Mouse (Mus musculus): ENCODE results near the gene Ndufb10. TPM values are rescaled to one million over a fixed set of nuclear protein-coding genes. Genes with fewer than 3 reads are reported as not detected.

Ndufb10 gene
- total and polyA plus RNA-seq, 3 experiments, result 916 to 1,269 (median 992) TPM

DNA sequence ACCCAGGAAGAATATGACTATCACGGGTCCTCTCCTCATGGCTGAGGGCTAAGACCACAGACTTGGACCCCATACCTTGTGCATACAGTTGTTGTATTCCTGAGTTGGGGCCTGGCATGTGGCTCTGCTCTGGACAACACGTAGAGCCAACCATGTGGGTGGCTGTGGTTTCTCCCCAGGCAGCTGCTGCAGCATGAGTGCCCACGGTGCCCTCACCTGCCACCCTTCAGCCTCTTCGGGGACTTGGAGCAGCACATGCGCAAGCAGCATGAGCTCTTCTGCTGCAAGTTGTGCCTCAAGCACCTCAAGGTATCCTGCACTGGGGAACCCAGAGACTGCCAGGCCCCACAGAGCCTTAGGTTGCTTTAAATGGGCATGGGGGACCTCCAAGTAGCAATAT is 47.4 kb downstream of the Ndufb10 start:
- Histone ChIP-seq H3K79me2 (replicated peaks; ENCODE audit: control insufficient read depth, insufficient read depth, low read length) (peaks cover 1% of the 10 kb centered on the region; the same call in 1 of the 2 replicates), H3K4me3 (no peak overlapping the region), H3K27me3 (ENCODE audit: control insufficient read depth, insufficient read depth, low read length) (no peaks in the 10 kb centered on the region), H3K36me3 (ENCODE audit: control insufficient read depth, insufficient read depth, low read length) (no peaks in the 10 kb centered on the region), H3K4me1 (ENCODE audit: control insufficient read depth, insufficient read depth, low read length) (peaks cover 8% of the 10 kb centered on the region), H3K27ac (no peak overlapping the region), H3K9ac (ENCODE audit: low read depth, low read length) (no peak overlapping the region)
- TF ChIP-seq POLR2A (IDR thresholded peaks at IDR 0.05; ENCODE audit: insufficient read depth, low read depth, low read length), result no peak
- no peak for TF ChIP-seq CTCF (IDR thresholded peaks at IDR 0.05)
- no peak for TF ChIP-seq EP300 (IDR thresholded peaks at IDR 0.05; ENCODE audit: insufficient read depth, low read depth, low read length)
- 98% methylated on average over 5 of the region's 5 CpGs for WGBS
- intact Hi-C loops (cut with DNase I), result loop anchor here (2.0 kb wide), 1 partner anchor 18 kb away; no protein-coding TSS in a partner anchor
- no peak for DNase-seq

GRCm38 (mm10) chr17:24676187-24676586 is 48.1 kb downstream of the Ndufb10 start:
- peak; percentile 57 to 61 for DNase-seq

GRCm38 (mm10) chr17:24674277-24674676 is 50.0 kb downstream of the Ndufb10 start:
- intact Hi-C loops (cut with DNase I), result no loop called here
- H3K4me3 ChIP-seq, result no peak overlapping the region
- no peak overlapping the region for H3K9ac ChIP-seq (ENCODE audit: low read depth, low read length)
- 34% methylated on average over 7 of the region's 7 CpGs for WGBS
- peaks cover 16% of the 10 kb centered on the region for H3K4me1 ChIP-seq (ENCODE audit: control insufficient read depth, insufficient read depth, low read length)
- no peak overlapping the region for H3K27ac ChIP-seq
- H3K79me2 ChIP-seq (replicated peaks; ENCODE audit: control insufficient read depth, insufficient read depth, low read length), result peaks cover 1% of the 10 kb centered on the region
- no peaks in the 10 kb centered on the region for H3K36me3 ChIP-seq (ENCODE audit: control insufficient read depth, insufficient read depth, low read length)
- DNase-seq, result no peak
- no peaks in the 10 kb centered on the region for H3K27me3 ChIP-seq (ENCODE audit: control insufficient read depth, insufficient read depth, low read length)
- TF ChIP-seq POLR2A (IDR thresholded peaks at IDR 0.05; ENCODE audit: insufficient read depth, low read depth, low read length) (no peak), EP300 (IDR thresholded peaks at IDR 0.05; ENCODE audit: insufficient read depth, low read depth, low read length) (no peak), CTCF (IDR thresholded peaks at IDR 0.05) (no peak)

More at GRCm38 (mm10) chr17:24676187-24676586, 48.1 kb downstream of the Ndufb10 start:
- Histone ChIP-seq H3K4me1 (ENCODE audit: control insufficient read depth, insufficient read depth, low read length) (peaks cover 12% of the 10 kb centered on the region), H3K9ac (ENCODE audit: low read depth, low read length) (no peak overlapping the region), H3K79me2 (replicated peaks; ENCODE audit: control insufficient read depth, insufficient read depth, low read length) (peaks cover 1% of the 10 kb centered on the region), H3K27me3 (ENCODE audit: control insufficient read depth, insufficient read depth, low read length) (no peaks in the 10 kb centered on the region), H3K36me3 (ENCODE audit: control insufficient read depth, insufficient read depth, low read length) (no peaks in the 10 kb centered on the region), H3K4me3 (no peak overlapping the region), H3K27ac (no peak overlapping the region)
- intact Hi-C loops (cut with DNase I), result loop anchor here (2.0 kb wide), 1 partner anchor 19 kb away; no protein-coding TSS in a partner anchor
- 53% methylated on average over 2 of the region's 2 CpGs for WGBS
- no peak for TF ChIP-seq EP300 (IDR thresholded peaks at IDR 0.05; ENCODE audit: insufficient read depth, low read depth, low read length)
- peak; percentile 87 for TF ChIP-seq CTCF (IDR thresholded peaks at IDR 0.05)

DNA sequence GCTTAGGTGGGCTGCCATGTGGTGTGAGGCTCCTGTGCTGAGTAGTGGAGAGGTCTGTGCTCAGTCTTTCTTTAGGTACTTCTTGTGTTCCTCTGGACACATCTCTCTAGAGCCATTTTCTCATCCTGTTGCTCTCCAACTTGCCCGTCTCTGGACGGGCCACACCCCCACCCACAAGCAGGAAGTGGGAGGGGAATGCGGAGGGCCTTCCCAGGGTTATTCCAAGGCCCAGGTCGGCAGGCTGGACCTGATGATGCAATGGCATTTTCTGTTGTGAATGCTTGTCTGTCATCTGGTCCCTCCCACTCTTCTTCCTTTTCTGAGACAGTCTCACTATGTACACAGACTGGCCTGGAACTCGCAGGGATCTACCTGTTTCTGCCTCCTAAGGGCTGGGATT is 52.1 kb downstream of the Ndufb10 start:
- H3K4me3 ChIP-seq, result no peak overlapping the region
- H3K27me3 ChIP-seq (ENCODE audit: control insufficient read depth, insufficient read depth, low read length), result no peaks in the 10 kb centered on the region
- no peak overlapping the region; the same call in 1 of the 2 replicates for H3K27ac ChIP-seq
- H3K9ac ChIP-seq (ENCODE audit: low read depth, low read length), result no peak overlapping the region
- TF ChIP-seq POLR2A (IDR thresholded peaks at IDR 0.05; ENCODE audit: insufficient read depth, low read depth, low read length), result no peak
- TF ChIP-seq EP300 (IDR thresholded peaks at IDR 0.05; ENCODE audit: insufficient read depth, low read depth, low read length), result no peak
- no peak for TF ChIP-seq CTCF (IDR thresholded peaks at IDR 0.05)
- peaks cover 16% of the 10 kb centered on the region for H3K4me1 ChIP-seq (ENCODE audit: control insufficient read depth, insufficient read depth, low read length)
- intact Hi-C loops (cut with DNase I), result no loop called here
- WGBS, result 16% methylated on average over 5 of the region's 5 CpGs
- H3K36me3 ChIP-seq (ENCODE audit: control insufficient read depth, insufficient read depth, low read length), result no peaks in the 10 kb centered on the region
- peaks cover 1% of the 10 kb centered on the region for H3K79me2 ChIP-seq (replicated peaks; ENCODE audit: control insufficient read depth, insufficient read depth, low read length)
- peak; percentile 64 to 69 for DNase-seq

Other genes starting within 250 kb of the Ndufb10 start
- 10 to 100 TPM in 1 of 2 experiments, 1 to 10 TPM in 1; 8.5 to 10.7 TPM for gene Mlst8, start 245.4 kb downstream of the Ndufb10 start, total RNA-seq (2021)
- gene Mlst8, start 245.4 kb downstream of the Ndufb10 start, polyA plus RNA-seq (2012; rRNA removed), result 28.1 and 42.0 TPM in 2 replicates
- under 1 TPM; 0.16 to 0.55 TPM for gene Caskin1, start 235.9 kb downstream of the Ndufb10 start, total RNA-seq (2021)
- 0.23 and 0.45 TPM in 2 replicates for gene Caskin1, start 235.9 kb downstream of the Ndufb10 start, polyA plus RNA-seq (2012; rRNA removed)
- gene Traf7, start 196.5 kb downstream of the Ndufb10 start, total RNA-seq (2021), result 10 to 100 TPM; 41.9 to 46.5 TPM
- gene Traf7, start 196.5 kb downstream of the Ndufb10 start, polyA plus RNA-seq (2012; rRNA removed), result 93.4 and 109 TPM in 2 replicates
- under 1 TPM in 1 of 2 experiments, not detected in 1; 0.39 TPM for gene Rab26, start 190.3 kb downstream of the Ndufb10 start, total RNA-seq (2021)
- 0.10 and 0.12 TPM in 2 replicates for gene Rab26, start 190.3 kb downstream of the Ndufb10 start, polyA plus RNA-seq (2012; rRNA removed)
- 10 to 100 TPM; 35.6 to 36.2 TPM for gene Pkd1, start 174.6 kb downstream of the Ndufb10 start, total RNA-seq (2021)
- 48.5 and 59.9 TPM in 2 replicates for gene Pkd1, start 174.6 kb downstream of the Ndufb10 start, polyA plus RNA-seq (2012; rRNA removed)
- 100 to 1,000 TPM; 104 to 110 TPM for gene Tsc2, start 91.8 kb downstream of the Ndufb10 start, total RNA-seq (2021)
- 178 and 194 TPM in 2 replicates for gene Tsc2, start 91.8 kb downstream of the Ndufb10 start, polyA plus RNA-seq (2012; rRNA removed)
- 1 to 10 TPM; 2.9 to 3.4 TPM for gene Nthl1, start 91.8 kb downstream of the Ndufb10 start, total RNA-seq (2021)
- gene Nthl1, start 91.8 kb downstream of the Ndufb10 start, polyA plus RNA-seq (2012; rRNA removed), result 4.4 and 7.0 TPM in 2 replicates
- 100 to 1,000 TPM in 1 of 2 experiments, 10 to 100 TPM in 1; 100.0 to 110 TPM for gene Slc9a3r2, start 74.2 kb downstream of the Ndufb10 start, total RNA-seq (2021)
- gene Slc9a3r2, start 74.2 kb downstream of the Ndufb10 start, polyA plus RNA-seq (2012; rRNA removed), result 125 and 147 TPM in 2 replicates
- not detected for gene Npw, start 66.0 kb downstream of the Ndufb10 start, total RNA-seq (2021)
- not detected in 2 replicates for gene Npw, start 66.0 kb downstream of the Ndufb10 start, polyA plus RNA-seq (2012; rRNA removed)
- 10 to 100 TPM; 17.4 to 17.5 TPM for gene Zfp598, start 54.8 kb downstream of the Ndufb10 start, total RNA-seq (2021)
- 28.1 and 29.9 TPM in 2 replicates for gene Zfp598, start 54.8 kb downstream of the Ndufb10 start, polyA plus RNA-seq (2012; rRNA removed)
- gene Syngr3, start 34.5 kb downstream of the Ndufb10 start, total RNA-seq (2021), result under 1 TPM; 0.16 to 0.30 TPM
- 0.43 and 1.00 TPM in 2 replicates for gene Syngr3, start 34.5 kb downstream of the Ndufb10 start, polyA plus RNA-seq (2012; rRNA removed)
- gene Gfer, start 28.3 kb downstream of the Ndufb10 start, total RNA-seq (2021), result 10 to 100 TPM; 20.3 to 21.5 TPM
- gene Gfer, start 28.3 kb downstream of the Ndufb10 start, polyA plus RNA-seq (2012; rRNA removed), result 14.0 and 14.6 TPM in 2 replicates
- 1 to 10 TPM in 1 of 2 experiments, under 1 TPM in 1; 0.65 to 1.0 TPM for gene Noxo1, start 28.2 kb downstream of the Ndufb10 start, total RNA-seq (2021)
- gene Noxo1, start 28.2 kb downstream of the Ndufb10 start, polyA plus RNA-seq (2012; rRNA removed), result 2.4 and 4.5 TPM in 2 replicates
- gene Tbl3, start 16.8 kb downstream of the Ndufb10 start, total RNA-seq (2021), result 10 to 100 TPM; 17.4 to 19.4 TPM
- gene Tbl3, start 16.8 kb downstream of the Ndufb10 start, polyA plus RNA-seq (2012; rRNA removed), result 34.2 and 39.2 TPM in 2 replicates
- gene Rnf151, start 6.4 kb downstream of the Ndufb10 start, total RNA-seq (2021), result not detected
- 0.15 and 0.68 TPM in 2 replicates for gene Rnf151, start 6.4 kb downstream of the Ndufb10 start, polyA plus RNA-seq (2012; rRNA removed)
- 100 to 1,000 TPM; 675 to 722 TPM for gene Rps2, start 6.4 kb downstream of the Ndufb10 start, total RNA-seq (2021)
- 2,277 and 2,346 TPM in 2 replicates for gene Rps2, start 6.4 kb downstream of the Ndufb10 start, polyA plus RNA-seq (2012; rRNA removed)
- gene Rpl3l, start 3.3 kb upstream of the Ndufb10 start, total RNA-seq (2021), result 100 to 1,000 TPM; 386 to 472 TPM
- gene Rpl3l, start 3.3 kb upstream of the Ndufb10 start, polyA plus RNA-seq (2012; rRNA removed), result 213 and 215 TPM in 2 replicates
- 100 to 1,000 TPM; 154 to 178 TPM for gene Msrb1, start 12.2 kb upstream of the Ndufb10 start, total RNA-seq (2021)
- 155 and 164 TPM in 2 replicates for gene Msrb1, start 12.2 kb upstream of the Ndufb10 start, polyA plus RNA-seq (2012; rRNA removed)
- not detected for gene Hs3st6, start 28.5 kb upstream of the Ndufb10 start, total RNA-seq (2021)
- gene Hs3st6, start 28.5 kb upstream of the Ndufb10 start, polyA plus RNA-seq (2012; rRNA removed), result 0.10 TPM in 1 of 2 replicates, not detected in the other
- under 1 TPM; 0.14 to 0.18 TPM for gene Meiob, start 79.8 kb upstream of the Ndufb10 start, total RNA-seq (2021)
- gene Meiob, start 79.8 kb upstream of the Ndufb10 start, polyA plus RNA-seq (2012; rRNA removed), result not detected in 2 replicates
- gene Hagh, start 115.7 kb upstream of the Ndufb10 start, total RNA-seq (2021), result 10 to 100 TPM; 85.8 to 89.5 TPM
- 126 and 133 TPM in 2 replicates for gene Hagh, start 115.7 kb upstream of the Ndufb10 start, polyA plus RNA-seq (2012; rRNA removed)
- 10 to 100 TPM; 80.3 to 81.5 TPM for gene Fahd1, start 125.9 kb upstream of the Ndufb10 start, total RNA-seq (2021)
- 42.7 and 50.8 TPM in 2 replicates for gene Fahd1, start 125.9 kb upstream of the Ndufb10 start, polyA plus RNA-seq (2012; rRNA removed)
- 10 to 100 TPM; 11.7 to 12.7 TPM for gene Igfals, start 141.5 kb upstream of the Ndufb10 start, total RNA-seq (2021)
- gene Igfals, start 141.5 kb upstream of the Ndufb10 start, polyA plus RNA-seq (2012; rRNA removed), result 6.4 and 9.2 TPM in 2 replicates
- 10 to 100 TPM; 18.2 to 22.7 TPM for gene Nubp2, start 161.9 kb upstream of the Ndufb10 start, total RNA-seq (2021)
- gene Nubp2, start 161.9 kb upstream of the Ndufb10 start, polyA plus RNA-seq (2012; rRNA removed), result 17.8 and 17.9 TPM in 2 replicates
- gene Spsb3, start 162.2 kb upstream of the Ndufb10 start, total RNA-seq (2021), result 10 to 100 TPM; 30.4 to 33.8 TPM
- 47.0 and 66.2 TPM in 2 replicates for gene Spsb3, start 162.2 kb upstream of the Ndufb10 start, polyA plus RNA-seq (2012; rRNA removed)
- gene Eme2, start 170.6 kb upstream of the Ndufb10 start, total RNA-seq (2021), result 10 to 100 TPM; 16.9 to 18.3 TPM
- gene Eme2, start 170.6 kb upstream of the Ndufb10 start, polyA plus RNA-seq (2012; rRNA removed), result 19.3 and 20.3 TPM in 2 replicates
- 100 to 1,000 TPM in 1 of 2 experiments, 10 to 100 TPM in 1; 95.6 to 102 TPM for gene Mrps34, start 170.6 kb upstream of the Ndufb10 start, total RNA-seq (2021)
- gene Mrps34, start 170.6 kb upstream of the Ndufb10 start, polyA plus RNA-seq (2012; rRNA removed), result 102 and 133 TPM in 2 replicates
- gene Nme3, start 172.0 kb upstream of the Ndufb10 start, total RNA-seq (2021), result 10 to 100 TPM; 30.7 to 37.7 TPM
- gene Nme3, start 172.0 kb upstream of the Ndufb10 start, polyA plus RNA-seq (2012; rRNA removed), result 46.4 and 55.2 TPM in 2 replicates
- 10 to 100 TPM; 60.0 to 67.9 TPM for gene Mapk8ip3, start 212.5 kb upstream of the Ndufb10 start, total RNA-seq (2021)
- 74.4 and 105 TPM in 2 replicates for gene Mapk8ip3, start 212.5 kb upstream of the Ndufb10 start, polyA plus RNA-seq (2012; rRNA removed)
- gene Jpt2, start 236.2 kb upstream of the Ndufb10 start, total RNA-seq (2021), result 1 to 10 TPM; 9.2 TPM
- gene Jpt2, start 236.2 kb upstream of the Ndufb10 start, polyA plus RNA-seq (2012; rRNA removed), result 4.3 and 5.7 TPM in 2 replicates